Mouse (Mus musculus) spleen, adult 2 months (tissue): ENCODE measurements at regions not wholly inside any gene's neighbourhood (a gene's known extent, or its start where the extent isn't known, plus 50 kb on each side); places are given as distances from the start of the nearest gene placed in this dataset.

Experiments
- DNase-seq, 2 experiments: peaks; one replicate each; pipeline versions ENCODE4 v3.0.0 to v3.0.0-alpha.2; 2012 to 2021; ENCODE audit warnings: low spot score in 2 of 2, low read depth in 1 of 2
- H3K27ac ChIP-seq: fragments of 200-500 bp; 2 replicates; pipeline ENCODE4 v1.5.1; 2012; ENCODE audit warnings: low read length, inconsistent platforms; ENCODE audit not compliant: insufficient read depth
- H3K27me3 ChIP-seq: fragments of 200-500 bp; 2 replicates; pipeline ENCODE4 v1.6.1; 2012; ENCODE audit warnings: mild to moderate bottlenecking, moderate library complexity, low read length, inconsistent platforms; ENCODE audit not compliant: control insufficient read depth, insufficient read depth
- H3K36me3 ChIP-seq: fragments of 200-500 bp; 2 replicates; pipeline ENCODE4 v1.6.1; 2012; ENCODE audit warnings: mild to moderate bottlenecking, low read length, inconsistent platforms; ENCODE audit not compliant: control insufficient read depth, insufficient read depth
- H3K4me1 ChIP-seq: fragments of 200-500 bp; 2 replicates; pipeline ENCODE4 v1.6.1; 2011; ENCODE audit warnings: inconsistent platforms; ENCODE audit not compliant: control insufficient read depth, insufficient read depth, insufficient read length
- H3K4me3 ChIP-seq: fragments of 200-500 bp; 2 replicates; pipeline ENCODE4 v1.5.1; 2011; ENCODE audit warnings: mild to moderate bottlenecking, inconsistent platforms; ENCODE audit not compliant: insufficient read depth, insufficient read length; ENCODE audit errors: extremely low read depth
- CTCF ChIP-seq: fragments of 200-500 bp; IDR thresholded peaks from 2 replicates; pipeline ENCODE4 v1.5.1; 2011; ENCODE audit warnings: mild to moderate bottlenecking, inconsistent platforms; ENCODE audit not compliant: insufficient read depth, insufficient read length, insufficient replicate concordance; ENCODE audit errors: extremely low read depth
- POLR2A ChIP-seq: fragments of 200-500 bp; IDR thresholded peaks from 2 replicates; pipeline ENCODE4 v1.6.1; 2011; ENCODE audit warnings: low read depth, low read length, inconsistent platforms
- WGBS: fragments of 180-500 bp; shearing (Covaris S2); methylation state at CpG from one replicate; pipeline ENCODE4 v1.1.7; 2018; 5-methylcytosine and 5-hydroxymethylcytosine counted together

- WGBS = 10% methylated on average over 6 of the region's 6 CpGs
- TF ChIP-seq CTCF (no peak), POLR2A (no peak)
- Histone ChIP-seq H3K27ac (no peak overlapping the region), H3K36me3 (no peaks in the 10 kb centered on the region), H3K4me1 (peaks cover 4% of the 10 kb centered on the region; the same call in 1 of the 2 replicates), H3K4me3 (no peak overlapping the region), H3K27me3 (no peaks in the 10 kb centered on the region)
- peak in 1 of 2 experiments; percentile 14 for DNase-seq
Observed at GRCm38 (mm10) chr17:83908811-83909210, 61.0 kb upstream of the Haao start.

- Histone ChIP-seq H3K27ac (no peak overlapping the region), H3K4me1 (peaks cover 4% of the 10 kb centered on the region; the same call in 1 of the 2 replicates), H3K4me3 (no peak overlapping the region), H3K27me3 (no peaks in the 10 kb centered on the region), H3K36me3 (no peaks in the 10 kb centered on the region)
- TF ChIP-seq CTCF = no peak
- no peak for TF ChIP-seq POLR2A
- 73% methylated on average over 3 of the region's 3 CpGs for WGBS
- DNase-seq = no peak
Observed at GRCm38 (mm10) chr17:83907538-83907937, 59.8 kb upstream of the Haao start.

GRCm38 (mm10) chr17:83906751-83907537 lies 59.2 kb upstream of the Haao start:
- Histone ChIP-seq H3K27me3 (no peaks in the 10 kb centered on the region), H3K4me1 (peaks cover 4% of the 10 kb centered on the region; the same call in 1 of the 2 replicates), H3K27ac (no peak overlapping the region), H3K4me3 (no peak overlapping the region), H3K36me3 (no peaks in the 10 kb centered on the region)
- no peak for DNase-seq
- WGBS = 61% methylated on average over 12 of the region's 12 CpGs
- TF ChIP-seq CTCF (no peak), POLR2A (no peak)

GRCm38 (mm10) chr17:83903467-83903866 lies 55.7 kb upstream of the Haao start:
- TF ChIP-seq CTCF (peak; percentile 85; the same call in 1 of the 2 replicates), POLR2A (no peak)
- Histone ChIP-seq H3K27me3 (no peaks in the 10 kb centered on the region), H3K4me1 (no peaks in the 10 kb centered on the region; the same call in 1 of the 2 replicates), H3K4me3 (no peak overlapping the region), H3K36me3 (no peaks in the 10 kb centered on the region), H3K27ac (0 out of 2 replicates have a peak overlapping the region, but pooled peaks have one; percentile 4)
- peak; percentile 47 to 61 for DNase-seq
- 1% methylated on average over 7 of the region's 7 CpGs for WGBS

GRCm38 (mm10) chr17:83902523-83902922 lies 54.8 kb upstream of the Haao start:
- no peaks in the 10 kb centered on the region for H3K27me3 ChIP-seq
- no peaks in the 10 kb centered on the region for H3K36me3 ChIP-seq
- no peaks in the 10 kb centered on the region; the same call in 1 of the 2 replicates for H3K4me1 ChIP-seq
- DNase-seq = no peak
- WGBS = 12% methylated on average over 3 of the region's 3 CpGs
- TF ChIP-seq CTCF = no peak
- TF ChIP-seq POLR2A = no peak
- H3K4me3 ChIP-seq = no peak overlapping the region
- H3K27ac ChIP-seq = no peak overlapping the region

- H3K4me1 ChIP-seq = no peaks in the 10 kb centered on the region; the same call in 1 of the 2 replicates
- WGBS = 43% methylated on average over 6 of the region's 6 CpGs
- H3K27ac ChIP-seq = no peak overlapping the region
- no peaks in the 10 kb centered on the region for H3K36me3 ChIP-seq
- TF ChIP-seq POLR2A = no peak
- TF ChIP-seq CTCF = no peak
- no peak overlapping the region for H3K4me3 ChIP-seq
- H3K27me3 ChIP-seq = no peaks in the 10 kb centered on the region
- DNase-seq = no peak
Observed at GRCm38 (mm10) chr17:83902091-83902490, 54.3 kb upstream of the Haao start.

- no peak for TF ChIP-seq POLR2A
- no peak for TF ChIP-seq CTCF
- no peaks in the 10 kb centered on the region for H3K27me3 ChIP-seq
- H3K4me1 ChIP-seq = no peaks in the 10 kb centered on the region; the same call in 1 of the 2 replicates
- WGBS = 79% methylated on average over 7 of the region's 7 CpGs
- DNase-seq = no peak
- no peak overlapping the region for H3K4me3 ChIP-seq
- H3K36me3 ChIP-seq = no peaks in the 10 kb centered on the region
- H3K27ac ChIP-seq = no peak overlapping the region
Observed at GRCm38 (mm10) chr17:83899588-83900152, 51.9 kb upstream of the Haao start.
